Mouse (Mus musculus): Measurements from ENCODE around the gene Sf3a3.

- TF ChIP-seq CTCF (IDR thresholded peaks at IDR 0.05 in 2 of 3, conservative IDR thresholded peaks at IDR 0.05 in 1 of 3; ENCODE audit: control insufficient read depth in 1 of 3, insufficient read depth in 1 of 3, low read depth in 2 of 3, low read length in 3 of 3, poor library complexity in 1 of 3, severe bottlenecking in 1 of 3) (no peak), POLR2AphosphoS5 (IDR thresholded peaks at IDR 0.05; ENCODE audit: borderline replicate concordance, low read depth, low read length) (no peak), NRF1 (IDR thresholded peaks at IDR 0.05; ENCODE audit: insufficient read depth, low read depth, low read length, poor library complexity, severe bottlenecking) (no peak), GABPA (IDR thresholded peaks at IDR 0.05; ENCODE audit: low read depth, low read length) (no peak), MAZ (IDR thresholded peaks at IDR 0.05; ENCODE audit: low read depth, low read length) (no peak), MAFK (IDR thresholded peaks at IDR 0.05; ENCODE audit: borderline replicate concordance, low read depth, low read length) (no peak), POLR2A (IDR thresholded peaks at IDR 0.05; ENCODE audit: control insufficient read depth in 1 of 2, insufficient read depth in 1 of 2, low read depth in 1 of 2, low read length in 2 of 2, poor library complexity in 1 of 2) (no peak), ETS1 (IDR thresholded peaks at IDR 0.05; ENCODE audit: low read depth, low read length) (no peak), EP300 (IDR thresholded peaks at IDR 0.05; ENCODE audit: low read depth in 1 of 2, low read length in 2 of 2) (no peak)
Observed at GRCm38 (mm10) chr4:124747851-124748250, 33.3 kb downstream of the Sf3a3 start.

All from MEL (cell line).